Mouse (Mus musculus) spleen, adult 2 months (tissue): ENCODE measurements at regions not wholly inside any gene's neighbourhood (a gene's known extent, or its start where the extent isn't known, plus 50 kb on each side); places are given as distances from the start of the nearest gene placed in this dataset.

Source experiments
- CTCF ChIP-seq: fragments of 200-500 bp; IDR thresholded peaks from 2 replicates; pipeline ENCODE4 v1.5.1; 2011; ENCODE audit warnings: mild to moderate bottlenecking, inconsistent platforms; ENCODE audit not compliant: insufficient read depth, insufficient read length, insufficient replicate concordance; ENCODE audit errors: extremely low read depth
- POLR2A ChIP-seq: fragments of 200-500 bp; IDR thresholded peaks from 2 replicates; pipeline ENCODE4 v1.6.1; 2011; ENCODE audit warnings: low read depth, low read length, inconsistent platforms

- TF ChIP-seq CTCF (no peak), POLR2A (no peak)
Measured at GRCm38 (mm10) chr8:26622311-26623052, 354.6 kb upstream of the Zfp703 start.
